17 mouse cellular contexts compared by ENCODE assay signal in the genomic region with DNA sequence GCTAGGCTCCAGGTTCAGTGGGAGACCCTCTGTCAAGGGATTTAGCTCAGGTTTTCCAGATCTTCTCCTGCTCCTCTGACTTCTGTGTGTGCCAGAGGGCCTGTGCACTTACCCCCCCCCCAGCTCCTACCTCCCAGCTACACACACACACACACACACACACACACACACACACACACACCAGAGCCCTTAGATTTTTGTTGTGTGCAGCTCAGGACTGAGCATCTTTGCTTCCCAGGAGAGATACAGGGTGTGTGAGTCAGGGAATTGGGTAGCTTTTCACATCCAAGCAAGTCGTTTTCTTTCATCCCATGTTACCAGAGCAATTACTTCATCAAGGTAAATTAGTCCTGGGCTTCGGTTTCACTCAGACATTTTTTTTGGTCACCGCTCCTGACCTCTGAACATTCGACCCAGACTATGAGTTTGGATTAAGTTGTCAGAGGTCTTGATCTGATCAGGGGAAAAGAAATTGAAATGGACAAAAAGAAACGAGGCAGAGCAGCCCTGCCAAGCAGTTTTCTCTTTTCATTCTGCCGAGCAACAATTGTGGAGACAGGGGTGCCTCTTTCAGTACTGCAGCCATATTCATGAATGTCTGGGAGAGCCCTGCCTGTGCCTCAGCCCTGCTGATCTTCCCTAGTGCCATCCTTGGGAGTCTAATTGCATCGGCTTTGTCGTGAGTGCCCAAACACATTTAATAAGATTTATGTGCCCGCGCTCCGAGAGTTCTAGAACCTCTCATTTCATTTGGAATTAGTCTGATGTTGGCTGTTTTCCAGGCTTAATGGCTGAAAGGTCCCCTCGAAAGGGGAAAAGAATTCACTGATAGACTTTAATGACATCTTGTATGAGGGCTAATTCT.
DNase-seq lines count a peak whose midpoint lies in the region; ATAC-seq and TF ChIP-seq lines count a peak whose summit lies in the region.
"Had no signal": no experiment of that assay in that cellular context is flagged by ENCODE, and none has a peak within 500 bp of the region (broad histone marks: within the 10 kb centered on the region; RNA-seq: fewer than 3 reads in every experiment).

No protein-coding gene starts in this region.

- 84% methylated on average over 12 of the region's 12 CpGs for WGBS in heart, adult 2 months
- WGBS in forebrain, embryonic 13.5 days = 10% methylated on average over 12 of the region's 12 CpGs
- 15% methylated on average over 12 of the region's 12 CpGs for WGBS in midbrain, embryonic 16.5 days

- no peaks in the 10 kb centered on the region for H3K9me3 ChIP-seq in forebrain, embryonic 13.5 days (replicated peaks)
- H3K9me3 ChIP-seq in midbrain, embryonic 16.5 days (replicated peaks; ENCODE audit: control insufficient read depth, low read length, poor library complexity, severe bottlenecking) = no peaks in the 10 kb centered on the region
- H3K9me3 ChIP-seq: embryonic facial prominence, embryonic 15.5 days; intestine, embryonic 15.5 days had no signal

- no peaks in the 10 kb centered on the region for H3K79me2 ChIP-seq in heart, adult 2 months (replicated peaks; ENCODE audit: control insufficient read depth, insufficient read depth, low read length)

- DNase-seq in heart, adult 11 months = peak; percentile 70
- no peak for DNase-seq in heart, adult 2 months
- peak; percentile 11 for DNase-seq in MN1 (ENCODE audit: low spot score)
- no peak for DNase-seq in cerebellum, adult 9-10 months
- DNase-seq in heart, postnatal 36 days = no peak
- DNase-seq: adrenal gland, adult 2 months; cerebellum, postnatal 14 days; kidney, postnatal 36 days; layer of hippocampus, postnatal 36 days; lung, postnatal 14 days; right cerebral cortex, postnatal 4 days had no signal

- no peaks in the 10 kb centered on the region for H3K4me1 ChIP-seq in heart, adult 2 months (ENCODE audit: control insufficient read depth, insufficient read depth, low read length)
- peaks cover 30% of the 10 kb centered on the region for H3K4me1 ChIP-seq in forebrain, embryonic 13.5 days
- peaks cover 8% of the 10 kb centered on the region; the same call in 1 of the 2 replicates for H3K4me1 ChIP-seq in midbrain, embryonic 16.5 days (ENCODE audit: control insufficient read depth, insufficient read depth, low read length)
- H3K4me1 ChIP-seq: intestine, embryonic 15.5 days had no signal

- H3K9ac ChIP-seq in heart, adult 2 months (ENCODE audit: low read depth, low read length) = no peak overlapping the region
- H3K9ac ChIP-seq in forebrain, embryonic 13.5 days = 0 out of 2 replicates have a peak overlapping the region, but pooled peaks have one; percentile 30
- H3K9ac ChIP-seq in midbrain, embryonic 16.5 days (ENCODE audit: low read depth, low read length) = no peak overlapping the region
- H3K9ac ChIP-seq: embryonic facial prominence, embryonic 15.5 days; intestine, embryonic 15.5 days; liver, embryonic 14.5 days had no signal

- no peak for TF ChIP-seq POLR2A in heart, adult 2 months (IDR thresholded peaks at IDR 0.05; ENCODE audit: insufficient read depth, low read depth, low read length)

- no peaks in the 10 kb centered on the region for H3K36me3 ChIP-seq in heart, adult 2 months (ENCODE audit: control insufficient read depth, insufficient read depth, low read length)
- no peaks in the 10 kb centered on the region for H3K36me3 ChIP-seq in forebrain, embryonic 13.5 days (ENCODE audit: poor library complexity, severe bottlenecking)
- no peaks in the 10 kb centered on the region for H3K36me3 ChIP-seq in midbrain, embryonic 16.5 days (ENCODE audit: control insufficient read depth, insufficient read depth, low read length)
- H3K36me3 ChIP-seq: embryonic facial prominence, embryonic 15.5 days; intestine, embryonic 15.5 days had no signal

- no peak overlapping the region for H3K4me3 ChIP-seq in heart, adult 2 months
- H3K4me3 ChIP-seq in forebrain, embryonic 13.5 days = no peak overlapping the region
- no peak overlapping the region for H3K4me3 ChIP-seq in midbrain, embryonic 16.5 days (ENCODE audit: low read depth, low read length)
- H3K4me3 ChIP-seq: embryonic facial prominence, embryonic 15.5 days; intestine, embryonic 15.5 days had no signal

- intact Hi-C loops in heart, adult 2 months (cut with DNase I) = no loop called here
- intact Hi-C loops in heart, postnatal 36 days (cut with DNase I) = no loop called here

- no peak for TF ChIP-seq EP300 in heart, adult 2 months (IDR thresholded peaks at IDR 0.05; ENCODE audit: insufficient read depth, low read depth, low read length)

- no peak for TF ChIP-seq CTCF in heart, adult 2 months (IDR thresholded peaks at IDR 0.05)

- H3K27ac ChIP-seq in heart, adult 2 months = no peak overlapping the region
- H3K27ac ChIP-seq in forebrain, embryonic 13.5 days = no peak overlapping the region; the same call in 1 of the 2 replicates
- no peak overlapping the region for H3K27ac ChIP-seq in midbrain, embryonic 16.5 days (ENCODE audit: low read length)
- H3K27ac ChIP-seq: embryonic facial prominence, embryonic 15.5 days; intestine, embryonic 15.5 days; liver, embryonic 14.5 days had no signal

- peak overlapping the region; percentile 12; the same call in 1 of the 2 replicates for H3K4me2 ChIP-seq in forebrain, embryonic 13.5 days
- H3K4me2 ChIP-seq in midbrain, embryonic 16.5 days (ENCODE audit: low read length) = no peak overlapping the region
- H3K4me2 ChIP-seq: embryonic facial prominence, embryonic 15.5 days; intestine, embryonic 15.5 days had no signal

- H3K27me3 ChIP-seq in heart, adult 2 months (ENCODE audit: control insufficient read depth, insufficient read depth, low read length) = no peaks in the 10 kb centered on the region
- H3K27me3 ChIP-seq in forebrain, embryonic 13.5 days = no peaks in the 10 kb centered on the region
- no peaks in the 10 kb centered on the region for H3K27me3 ChIP-seq in midbrain, embryonic 16.5 days (ENCODE audit: control insufficient read depth, insufficient read depth, low read depth, low read length)
- H3K27me3 ChIP-seq: embryonic facial prominence, embryonic 15.5 days; intestine, embryonic 15.5 days had no signal

- peak; percentile 53; the same call in 1 of the 2 replicates for ATAC-seq in forebrain, embryonic 13.5 days
- peak; percentile 56; the same call in 1 of the 2 replicates for ATAC-seq in midbrain, embryonic 16.5 days
- no peak for ATAC-seq in erythroblast, adult 5-6 weeks (replicated peaks; ENCODE audit: low FRiP score, poor library complexity, severe bottlenecking)
- ATAC-seq: intestine, embryonic 15.5 days had no signal

Comparison
In these comparisons a context has a peak if more than half of its experiments do, and no peak if none do; other contexts are left out.
1. DNase-seq: peak in heart, adult 11 months (single experiment) and MN1 (single experiment); none in heart, adult 2 months (0 of 2), cerebellum, adult 9-10 months (single experiment) and heart, postnatal 36 days (0 of 2).